Mouse (Mus musculus): ENCODE results near the gene Pth. TPM values are rescaled to one million over a fixed set of nuclear protein-coding genes. Genes with fewer than 3 reads are reported as not detected.
A peak's percentile ranks its signal among the peaks of the same experiment; 100 is the strongest.

Pth gene
- total RNA-seq, 2 experiments from 2014 or later = not detected

DNA sequence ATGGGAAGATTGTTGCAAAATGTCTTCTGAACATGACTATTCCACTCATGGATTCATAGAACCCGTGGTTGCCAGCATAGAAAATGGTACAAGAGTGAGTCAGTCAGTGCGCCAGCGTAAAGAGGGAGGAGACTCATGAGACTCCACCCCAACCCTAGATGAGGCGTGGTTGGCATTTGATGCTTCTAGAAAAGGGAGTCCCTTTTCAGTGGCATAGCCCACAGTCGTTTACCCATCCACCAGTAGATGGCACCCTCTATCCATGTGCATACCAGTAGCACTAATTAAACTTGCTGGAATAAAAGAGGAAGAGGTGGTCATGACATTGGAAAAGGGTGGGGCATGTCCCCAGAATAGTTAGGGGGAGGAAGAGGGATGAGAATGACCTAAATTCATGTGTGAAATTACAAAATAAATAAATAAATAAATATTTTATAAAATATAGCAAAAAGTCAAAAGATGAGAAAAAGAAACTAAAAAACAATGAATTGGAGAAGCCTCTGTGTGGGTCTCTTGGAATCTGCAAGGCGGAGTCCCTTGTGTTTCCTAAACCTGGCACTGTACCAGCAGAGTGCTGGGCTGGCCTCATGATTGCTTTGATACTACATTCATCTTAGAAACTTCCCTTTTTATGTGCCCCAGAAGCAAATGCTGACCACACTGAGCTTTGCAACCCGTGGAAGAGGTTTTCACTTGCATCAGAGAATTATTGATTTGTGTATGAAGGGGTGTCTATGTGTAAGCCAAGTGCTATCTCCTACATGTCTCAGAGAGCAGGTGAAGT, 10.3 kb downstream of the Pth start:
- no peak overlapping the region for H3K4me3 ChIP-seq
- intact Hi-C loops (cut with DNase I) = loop anchor here (1.0 to 10.0 kb wide), 5 partner anchors 57 to 642 kb away; partner anchors contain the start of genes Far1 and Spon1
- TF ChIP-seq CTCF (IDR thresholded peaks at IDR 0.05) = peak; percentile 97
- no peak overlapping the region for H3K27ac ChIP-seq
- peak; percentile 44 to 56 for DNase-seq (ENCODE audit: extremely low spot score in 1 of 2, low spot score in 2 of 2)

DNA sequence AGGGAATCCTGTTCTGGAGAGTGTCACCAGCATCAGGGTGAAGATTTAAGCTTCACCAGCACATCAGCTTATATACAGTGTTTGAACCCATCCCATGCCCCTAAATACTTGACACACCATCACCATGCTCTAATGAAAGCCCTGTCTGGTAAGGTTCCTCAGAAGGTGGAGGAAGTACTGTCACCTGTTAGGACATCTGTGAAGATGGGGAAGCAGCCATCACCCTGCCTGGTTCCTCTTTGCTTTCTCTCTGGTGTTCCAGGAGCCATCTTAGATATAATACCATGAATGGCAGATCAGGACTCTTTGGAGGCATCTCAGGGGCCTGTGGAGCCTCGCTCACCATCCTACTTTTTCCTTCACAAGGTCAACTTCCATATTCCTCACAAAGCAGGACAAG, 15.7 kb downstream of the Pth start:
- Histone ChIP-seq H3K4me3 (no peak overlapping the region), H3K27ac (no peak overlapping the region)
- intact Hi-C loops (cut with DNase I) = loop anchor here (10.0 kb wide), 3 partner anchors 62 to 392 kb away; partner anchors contain the start of genes Far1 and Spon1
- no peak for DNase-seq (ENCODE audit: extremely low spot score in 1 of 2, low spot score in 2 of 2)
- no peak for TF ChIP-seq CTCF (IDR thresholded peaks at IDR 0.05)

DNA sequence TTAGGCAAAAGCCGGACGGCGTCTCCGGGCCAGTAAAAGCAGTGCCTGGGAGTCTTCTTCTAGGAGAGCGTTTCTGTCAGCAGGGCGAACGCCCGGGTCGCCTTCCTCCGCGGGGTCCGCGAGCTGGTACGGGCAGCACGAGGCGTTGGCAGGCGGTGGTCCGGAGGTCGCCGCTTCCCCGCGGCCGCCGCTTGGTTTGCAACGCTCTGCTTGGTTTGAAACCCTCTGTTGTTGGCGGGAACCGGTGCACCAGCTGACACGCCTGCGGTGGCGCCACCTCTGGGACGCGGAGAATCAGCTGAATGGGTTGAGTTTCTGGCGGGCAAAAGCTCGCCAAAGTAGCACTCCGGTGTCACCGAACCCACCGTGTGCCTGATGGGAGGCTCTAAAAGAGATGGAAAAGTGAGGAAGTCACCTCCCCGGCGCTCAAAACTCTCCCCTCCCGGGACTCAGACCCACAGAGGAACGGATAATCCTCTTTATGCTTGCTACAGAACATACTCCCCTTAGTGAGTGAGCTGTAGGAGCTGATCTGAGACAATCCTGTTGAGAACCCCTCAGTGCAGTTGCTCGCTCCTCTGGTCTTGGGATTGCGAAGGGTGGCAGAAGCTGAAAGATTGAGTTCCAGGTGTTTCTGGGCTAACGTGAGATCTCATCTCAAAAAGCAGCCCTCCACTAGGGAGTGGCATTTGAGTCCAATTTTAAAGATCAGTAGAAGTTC, 18.6 kb downstream of the Pth start:
- H3K27ac ChIP-seq = no peak overlapping the region
- TF ChIP-seq CTCF (IDR thresholded peaks at IDR 0.05) = peak; percentile 52
- peak; percentile 75 for DNase-seq (ENCODE audit: extremely low spot score in 1 of 2, low spot score in 2 of 2)
- intact Hi-C loops (cut with DNase I) = loop anchor here (1.0 to 10.0 kb wide), 4 partner anchors 65 to 395 kb away; partner anchors contain the start of genes Far1 and Spon1
- peak overlapping the region; percentile 82 for H3K4me3 ChIP-seq

DNA sequence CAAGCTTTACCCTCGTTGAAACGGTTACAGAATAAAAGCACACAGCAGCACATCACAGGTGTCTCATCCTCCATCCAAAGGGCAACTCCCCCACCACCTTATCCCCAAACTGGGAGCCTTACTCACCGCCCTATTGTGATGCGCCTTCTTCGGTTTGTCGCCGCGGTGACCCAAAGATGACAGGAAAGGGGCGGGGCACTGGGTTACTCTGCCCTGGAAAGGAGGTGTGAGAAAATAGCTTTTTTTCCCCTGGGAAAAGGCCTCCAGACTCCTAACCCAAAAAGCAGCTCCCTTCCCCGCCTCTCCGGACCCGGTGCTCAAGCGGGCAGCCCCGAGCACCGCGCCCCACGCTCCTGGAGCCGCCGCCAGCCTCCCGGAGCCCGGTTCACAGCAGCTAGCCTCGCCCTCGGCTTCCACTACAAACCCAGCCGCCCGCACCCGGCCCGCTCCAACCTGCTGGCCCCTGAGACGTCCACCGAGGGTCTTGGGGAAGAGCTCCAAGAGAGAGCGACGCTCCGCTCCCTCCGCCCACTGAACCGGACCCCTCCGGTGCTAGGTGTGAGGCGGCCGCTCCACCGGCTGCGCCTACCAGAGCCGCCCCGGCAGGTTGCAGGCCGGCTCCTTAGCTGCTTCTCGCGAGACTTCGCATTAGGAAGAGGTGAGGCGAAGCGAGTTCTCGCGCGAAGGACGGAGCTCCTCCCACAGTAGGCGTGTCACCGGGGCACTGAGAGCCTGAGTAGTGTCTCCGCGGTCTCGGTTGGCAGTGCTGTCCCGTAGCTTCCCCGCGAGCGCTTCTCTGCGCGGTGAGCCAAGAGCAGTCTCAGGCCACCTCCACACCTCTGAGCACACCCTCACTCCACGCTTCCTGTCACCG, 19.4 kb downstream of the Pth start, which contains the start of gene Btbd10:
TSS of gene Btbd10 (minus strand) at position 647 of the 874 bp plus-strand sequence.
- peak within 1 kb of the TSS; percentile 82 for H3K4me3 ChIP-seq
- no peak for TF ChIP-seq CTCF (IDR thresholded peaks at IDR 0.05)
- intact Hi-C loops (cut with DNase I) = loop anchor here (1.0 kb wide), 1 partner anchor 226 kb away; no protein-coding TSS in a partner anchor
- H3K27ac ChIP-seq = peak within 1 kb of the TSS; percentile 85
- peak; percentile 95 to 96 for DNase-seq (ENCODE audit: extremely low spot score in 1 of 2, low spot score in 2 of 2)

DNA sequence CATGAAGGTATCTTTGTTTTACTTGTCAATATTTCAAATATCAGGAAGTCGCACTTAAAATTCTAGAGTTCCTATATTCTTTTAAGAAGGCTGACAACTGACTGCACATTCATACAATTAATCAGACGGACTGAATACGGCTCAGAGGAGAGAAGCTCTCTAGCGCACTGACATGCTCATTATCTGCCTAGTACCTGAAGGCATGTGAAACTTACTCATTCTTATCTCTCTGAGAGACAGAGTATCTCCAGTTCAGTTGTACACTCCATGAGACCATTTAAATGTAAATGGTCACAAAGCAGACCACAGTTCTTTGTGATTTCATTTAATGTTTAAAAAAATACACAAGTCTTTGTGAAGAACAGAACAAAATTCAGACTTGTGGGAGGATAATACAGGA, 20.9 kb downstream of the Pth start:
- Histone ChIP-seq H3K4me3 (no peak overlapping the region), H3K27ac (no peak overlapping the region)
- intact Hi-C loops (cut with DNase I) = no loop called here
- TF ChIP-seq CTCF (IDR thresholded peaks at IDR 0.05) = no peak
- no peak for DNase-seq (ENCODE audit: extremely low spot score in 1 of 2, low spot score in 2 of 2)

DNA sequence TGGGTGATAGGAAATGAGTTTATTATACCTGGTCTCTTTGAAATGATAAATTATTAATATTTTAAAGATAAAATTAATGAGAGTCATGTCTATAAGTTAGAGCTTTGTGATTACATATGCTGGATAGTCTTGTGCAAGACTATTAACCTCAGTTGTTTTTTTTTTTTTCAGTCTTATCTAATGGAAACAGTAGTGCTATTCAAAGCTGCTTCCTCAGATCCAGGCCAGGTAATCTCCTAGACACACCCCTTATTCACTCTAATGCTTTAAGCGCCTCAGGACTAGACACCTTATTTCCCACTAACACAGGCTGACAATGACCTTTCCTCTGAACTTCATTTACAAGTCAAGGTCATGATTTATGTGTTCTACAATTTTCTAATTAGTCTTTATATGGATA, 39.3 kb downstream of the Pth start:
- TF ChIP-seq CTCF (IDR thresholded peaks at IDR 0.05) = no peak
- Histone ChIP-seq H3K27ac (no peak overlapping the region; the same call in 1 of the 2 replicates), H3K4me3 (no peak overlapping the region)
- intact Hi-C loops (cut with DNase I) = no loop called here
- DNase-seq (ENCODE audit: extremely low spot score in 1 of 2, low spot score in 2 of 2) = no peak

DNA sequence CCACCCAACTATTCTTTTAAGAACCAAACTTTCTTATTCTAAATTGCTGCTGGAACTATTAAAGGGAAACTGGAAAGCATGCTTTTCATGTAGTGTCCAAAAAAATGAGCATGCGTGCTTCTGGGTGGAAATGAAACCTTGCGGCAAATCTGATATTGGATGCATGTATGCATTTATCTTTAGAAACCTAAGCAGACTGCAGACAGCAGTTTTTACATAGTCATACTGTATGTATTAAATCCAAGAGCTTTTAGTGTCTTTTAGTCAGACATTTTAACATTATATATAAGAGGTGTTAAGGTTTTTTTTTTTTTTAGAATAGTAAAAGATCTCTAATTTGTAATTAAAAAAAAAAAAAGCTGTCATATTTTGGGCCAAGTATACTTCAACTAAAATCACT, 40.7 kb downstream of the Pth start:
- peak overlapping the region; percentile 79 for H3K27ac ChIP-seq
- intact Hi-C loops (cut with DNase I) = no loop called here
- TF ChIP-seq CTCF (IDR thresholded peaks at IDR 0.05) = no peak

DNA sequence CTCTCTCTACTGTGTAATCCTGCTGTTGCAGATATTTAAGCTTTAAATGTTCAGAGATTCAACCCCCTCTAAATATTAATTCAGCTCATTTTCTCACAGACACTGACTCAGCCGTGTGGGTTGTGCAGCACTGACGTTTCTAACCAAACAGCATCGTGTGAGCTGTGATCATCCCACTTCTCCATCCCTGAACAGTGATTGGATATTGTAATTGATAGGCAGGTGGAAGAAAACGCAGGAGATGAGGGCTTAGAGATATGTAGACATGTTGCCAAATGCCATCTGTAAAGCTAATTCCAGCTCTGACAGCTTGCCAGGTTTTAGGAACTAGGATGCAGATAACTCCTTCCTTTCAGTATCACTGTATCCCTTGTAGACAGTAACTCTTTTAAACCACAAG, 41.1 kb downstream of the Pth start:
- peak overlapping the region; percentile 47 for H3K4me3 ChIP-seq
- intact Hi-C loops (cut with DNase I) = no loop called here

More for the DNA sequence above, 40.7 kb downstream of the Pth start:
- H3K4me3 ChIP-seq = peak overlapping the region; percentile 37
- DNase-seq (ENCODE audit: extremely low spot score in 1 of 2, low spot score in 2 of 2) = no peak

More for the DNA sequence above, 41.1 kb downstream of the Pth start:
- H3K27ac ChIP-seq = peak overlapping the region; percentile 79
- peak; percentile 51 to 63 for DNase-seq (ENCODE audit: extremely low spot score in 1 of 2, low spot score in 2 of 2)
- no peak for TF ChIP-seq CTCF (IDR thresholded peaks at IDR 0.05)

Other genes starting within 250 kb of the Pth start
- 10 to 100 TPM; 41.6 to 50.4 TPM for gene Arntl, start 181.1 kb downstream of the Pth start, total RNA-seq (2021)
- 100 to 1,000 TPM in 1 of 2 experiments, 10 to 100 TPM in 1; 90.1 to 104 TPM for gene Btbd10, start 19.2 kb downstream of the Pth start, total RNA-seq (2021)
- 100 to 1,000 TPM; 121 to 125 TPM for gene Far1, start 125.3 kb upstream of the Pth start, total RNA-seq (2021)

All from left cerebral cortex, adult 2 months (tissue).